22 mouse cellular contexts compared by ENCODE assay signal in genomic region chrX:41607181-41607580, GRCm38 (mm10).
DNase-seq lines count a peak whose midpoint lies in the region; ATAC-seq lines count a peak whose summit lies in the region.
"Had no signal": no experiment of that assay in that cellular context is flagged by ENCODE, and none has a peak within 500 bp of the region (broad histone marks: within the 10 kb centered on the region; RNA-seq: fewer than 3 reads in every experiment).

No protein-coding gene starts in this region.

- no peak overlapping the region for H3K27ac ChIP-seq in forebrain, embryonic 14.5 days (ENCODE audit: low read depth, low read length)
- no peak overlapping the region for H3K27ac ChIP-seq in forebrain, embryonic 12.5 days
- H3K27ac ChIP-seq: embryonic facial prominence, embryonic 10.5 days; embryonic facial prominence, embryonic 12.5 days; forebrain, embryonic 15.5 days had no signal

- no peak overlapping the region for H3K9ac ChIP-seq in forebrain, embryonic 14.5 days (ENCODE audit: low read length)
- no peak overlapping the region for H3K9ac ChIP-seq in forebrain, embryonic 12.5 days
- H3K9ac ChIP-seq: embryonic facial prominence, embryonic 12.5 days; forebrain, embryonic 15.5 days; forebrain, postnatal 0 days had no signal

- WGBS in forebrain, embryonic 14.5 days = 72% methylated on average over 1 of the region's 1 CpGs
- WGBS in forebrain, embryonic 12.5 days = 90% methylated on average over 1 of the region's 1 CpGs

- no peak for ATAC-seq in forebrain, embryonic 14.5 days
- ATAC-seq in forebrain, embryonic 12.5 days (ENCODE audit: low FRiP score) = no peak
- ATAC-seq: activated CD4-positive, CD25-positive, alpha-beta regulatory T cell, adult 4 months; CD4-positive, CD25-positive, alpha-beta regulatory T cell, adult 4 months; forebrain, embryonic 15.5 days; forebrain, postnatal 0 days; Patski had no signal

- peak; percentile 1 for DNase-seq in cerebellum, adult 11-12 months
- no peak for DNase-seq in cerebellum, adult 8-10 months
- DNase-seq in cerebellum, postnatal 14 days = peak; percentile 68 to 81
- DNase-seq in cerebellum, postnatal 4 days (ENCODE audit: low spot score in 2 of 2) = no peak
- DNase-seq in forebrain, embryonic 14.5 days (ENCODE audit: low spot score) = peak; percentile 6
- DNase-seq in left cerebral cortex, postnatal 4 days = peak; percentile 31
- DNase-seq in left cerebral cortex, postnatal 14 days (ENCODE audit: low spot score in 2 of 2) = no peak
- DNase-seq: adrenal gland, adult 8-10 months; adrenal gland, postnatal 14 days; adrenal gland, postnatal 36 days; B cell, adult 2 months; cerebellum, adult 11 months; forebrain, postnatal 0 days had no signal

- H3K4me1 ChIP-seq in forebrain, embryonic 14.5 days (ENCODE audit: control insufficient read depth, insufficient read depth, low read length) = no peaks in the 10 kb centered on the region
- no peaks in the 10 kb centered on the region for H3K4me1 ChIP-seq in forebrain, embryonic 12.5 days
- H3K4me1 ChIP-seq: embryonic facial prominence, embryonic 10.5 days; embryonic facial prominence, embryonic 12.5 days; forebrain, embryonic 15.5 days had no signal

- no peaks in the 10 kb centered on the region for H3K36me3 ChIP-seq in forebrain, embryonic 14.5 days (ENCODE audit: control insufficient read depth, insufficient read depth, low read length)
- H3K36me3 ChIP-seq in forebrain, embryonic 12.5 days (replicated peaks) = no peaks in the 10 kb centered on the region
- H3K36me3 ChIP-seq: embryonic facial prominence, embryonic 10.5 days; embryonic facial prominence, embryonic 12.5 days; forebrain, embryonic 15.5 days; G1E had no signal

- no peak overlapping the region for H3K4me3 ChIP-seq in forebrain, embryonic 14.5 days (ENCODE audit: low read depth, low read length)
- no peak overlapping the region for H3K4me3 ChIP-seq in forebrain, embryonic 12.5 days (replicated peaks)
- H3K4me3 ChIP-seq: embryonic facial prominence, embryonic 10.5 days; embryonic facial prominence, embryonic 12.5 days; forebrain, embryonic 15.5 days had no signal

- no peak overlapping the region for H3K4me2 ChIP-seq in forebrain, embryonic 14.5 days (ENCODE audit: low read length)
- no peak overlapping the region for H3K4me2 ChIP-seq in forebrain, embryonic 12.5 days
- H3K4me2 ChIP-seq: embryonic facial prominence, embryonic 12.5 days; forebrain, embryonic 15.5 days had no signal

- no peaks in the 10 kb centered on the region for H3K9me3 ChIP-seq in forebrain, embryonic 14.5 days (replicated peaks; ENCODE audit: control insufficient read depth, low read length)
- no peaks in the 10 kb centered on the region for H3K9me3 ChIP-seq in forebrain, embryonic 12.5 days
- H3K9me3 ChIP-seq: embryonic facial prominence, embryonic 10.5 days; embryonic facial prominence, embryonic 12.5 days; forebrain, embryonic 15.5 days; G1E had no signal

- no peaks in the 10 kb centered on the region for H3K27me3 ChIP-seq in forebrain, embryonic 14.5 days (replicated peaks; ENCODE audit: control insufficient read depth, insufficient read depth, low read length)
- H3K27me3 ChIP-seq in forebrain, embryonic 12.5 days = no peaks in the 10 kb centered on the region
- H3K27me3 ChIP-seq: CH12.LX; embryonic facial prominence, embryonic 12.5 days; forebrain, embryonic 15.5 days had no signal

- intact Hi-C loops in left cerebral cortex, postnatal 4 days (cut with DNase I) = no loop called here
- intact Hi-C loops in left cerebral cortex, postnatal 14 days (cut with DNase I) = no loop called here

Comparison
In these comparisons a context has a peak if more than half of its experiments do, and no peak if none do; other contexts are left out.
1. DNase-seq: peak in cerebellum, adult 11-12 months (single experiment), cerebellum, postnatal 14 days (2 of 2), forebrain, embryonic 14.5 days (single experiment) and left cerebral cortex, postnatal 4 days (single experiment); none in cerebellum, adult 8-10 months (single experiment), cerebellum, postnatal 4 days (0 of 2) and left cerebral cortex, postnatal 14 days (0 of 2).